Comparison of ENCODE assay signal across 30 mouse cellular contexts in genomic region chr3:154301102-154301501, GRCm38 (mm10). TPM values are rescaled to one million over a fixed set of nuclear protein-coding genes. Genes with fewer than 3 reads are reported as not detected.
"Had no signal": no experiment of that assay in that cellular context is flagged by ENCODE, and none has a peak within 500 bp of the region (broad histone marks: within the 10 kb centered on the region; RNA-seq: fewer than 3 reads in every experiment).

No protein-coding gene starts in this region.

- H3K27me3 ChIP-seq: heart, embryonic 15.5 days; hindbrain, embryonic 13.5 days; hindbrain, embryonic 15.5 days; intestine, embryonic 15.5 days had no signal

- ATAC-seq: hindbrain, postnatal 0 days; inflammation-experienced regulatory T-cells, adult 6 months; intestine, embryonic 15.5 days; intestine, postnatal 0 days had no signal

- H3K4me3 ChIP-seq: gastrocnemius, adult 2 months; heart, adult 2 months; heart, embryonic 13.5 days; heart, embryonic 15.5 days; hindbrain, embryonic 13.5 days; hindbrain, embryonic 15.5 days; intestine, embryonic 15.5 days; layer of hippocampus, adult 2 months; left cerebral cortex, adult 2 months; limb, embryonic 10.5 days; limb, embryonic 12.5 days had no signal

- H3K27ac ChIP-seq: gastrocnemius, adult 2 months; heart, adult 2 months; heart, embryonic 13.5 days; heart, embryonic 15.5 days; hindbrain, embryonic 13.5 days; hindbrain, embryonic 15.5 days; hindbrain, postnatal 0 days; intestine, embryonic 15.5 days; layer of hippocampus, adult 2 months; left cerebral cortex, adult 2 months; limb, embryonic 10.5 days; limb, embryonic 12.5 days had no signal

- H3K4me1 ChIP-seq: heart, embryonic 15.5 days; hindbrain, embryonic 13.5 days; hindbrain, embryonic 15.5 days; intestine, embryonic 15.5 days had no signal

- DNase-seq: gastrocnemius, adult 2 months; gastrocnemius, postnatal 10 days; gastrocnemius, postnatal 25 days; heart, adult 11 months; heart, adult 2 months; heart, postnatal 14 days; heart, postnatal 36 days; kidney, adult 18-20 months; kidney, adult 8-10 months; kidney, postnatal 10 days; kidney, postnatal 25 days; kidney, postnatal 4 days; liver had no signal

RNA-seq across cellular contexts. Expression of gene Lhx8, which starts 29.4 kb away (rescaled TPM):
- total RNA-seq: gastrocnemius, postnatal 25 days; heart, adult 2 months; heart, postnatal 14 days; heart, postnatal 36 days; hematopoietic stem cell, adult 5-6 weeks; hindbrain, postnatal 0 days; layer of hippocampus, adult 2 months; layer of hippocampus, postnatal 10 days; layer of hippocampus, postnatal 25 days had no signal
- polyA plus RNA-seq: heart, postnatal 0 days; inflammation-experienced regulatory T-cells, adult 6 months; intestine, postnatal 0 days; kidney, embryonic 14.5 days; limb, embryonic 10.5 days had no signal
